Mouse (Mus musculus): Measurements from ENCODE around the gene Pgam5.

Gene Pgam5

GRCm38 (mm10) chr5:110269141-110270101 is at the start of gene Pgam5:
Gene Pgam5 (minus strand): TSS chr5:110269913.
- peak; percentile 72 for DNase-seq (ENCODE audit: low spot score)

- no peak for DNase-seq (ENCODE audit: low spot score)
Measured at GRCm38 (mm10) chr5:110313127-110313526, 43.4 kb upstream of the Pgam5 start.

- DNase-seq (ENCODE audit: low spot score) = no peak
Measured at GRCm38 (mm10) chr5:110308861-110309260, 39.1 kb upstream of the Pgam5 start.

GRCm38 (mm10) chr5:110300591-110300990 is 30.9 kb upstream of the Pgam5 start:
- DNase-seq (ENCODE audit: low spot score) = no peak

GRCm38 (mm10) chr5:110296637-110297036 is 26.9 kb upstream of the Pgam5 start:
- no peak for DNase-seq (ENCODE audit: low spot score)

GRCm38 (mm10) chr5:110291649-110292048 is 21.9 kb upstream of the Pgam5 start:
- no peak for DNase-seq (ENCODE audit: low spot score)

GRCm38 (mm10) chr5:110287084-110287475 is 17.4 kb upstream of the Pgam5 start:
- no peak for DNase-seq (ENCODE audit: low spot score)

GRCm38 (mm10) chr5:110286446-110287083 is 16.9 kb upstream of the Pgam5 start:
- no peak for DNase-seq (ENCODE audit: low spot score)

GRCm38 (mm10) chr5:110285770-110286445 is 16.2 kb upstream of the Pgam5 start, which contains the start of the genes Pxmp2 and Pole:
Gene Pxmp2 (minus strand): TSS chr5:110286186.
Gene Pole (plus strand): TSS chr5:110286306.
- DNase-seq (ENCODE audit: low spot score) = peak; percentile 83

GRCm38 (mm10) chr5:110285156-110285555 is 15.4 kb upstream of the Pgam5 start:
- no peak for DNase-seq (ENCODE audit: low spot score)

GRCm38 (mm10) chr5:110284536-110284935 is 14.8 kb upstream of the Pgam5 start:
- DNase-seq (ENCODE audit: low spot score) = no peak

- no peak for DNase-seq (ENCODE audit: low spot score)
Measured at GRCm38 (mm10) chr5:110281984-110282383, 12.3 kb upstream of the Pgam5 start.

- no peak for DNase-seq (ENCODE audit: low spot score)
Measured at GRCm38 (mm10) chr5:110276910-110277309, 7.2 kb upstream of the Pgam5 start.

- no peak for DNase-seq (ENCODE audit: low spot score)
Measured at GRCm38 (mm10) chr5:110276391-110276790, 6.7 kb upstream of the Pgam5 start.

GRCm38 (mm10) chr5:110274846-110275245 is 5.1 kb upstream of the Pgam5 start:
- no peak for DNase-seq (ENCODE audit: low spot score)

GRCm38 (mm10) chr5:110274147-110274546 is 4.4 kb upstream of the Pgam5 start:
- no peak for DNase-seq (ENCODE audit: low spot score)

GRCm38 (mm10) chr5:110270242-110270641 is 529 bp upstream of the Pgam5 start:
- DNase-seq (ENCODE audit: low spot score) = no peak

- no peak for DNase-seq (ENCODE audit: low spot score)
Measured at GRCm38 (mm10) chr5:110266941-110267340, 2.8 kb downstream of the Pgam5 start.

- DNase-seq (ENCODE audit: low spot score) = no peak
Measured at GRCm38 (mm10) chr5:110244091-110244490, 25.6 kb downstream of the Pgam5 start.

- DNase-seq (ENCODE audit: low spot score) = no peak
Measured at GRCm38 (mm10) chr5:110232346-110232745, 37.4 kb downstream of the Pgam5 start.

- no peak for DNase-seq (ENCODE audit: low spot score)
Measured at GRCm38 (mm10) chr5:110231638-110232037, 38.1 kb downstream of the Pgam5 start.

- peak; percentile 82 for DNase-seq (ENCODE audit: low spot score)
Measured at GRCm38 (mm10) chr5:110230780-110231461, 38.8 kb downstream of the Pgam5 start, which contains the start of gene Ankle2. Gene Ankle2 (plus strand): TSS chr5:110231004.

All from ovary, adult 18-20 months (tissue).